Mouse (Mus musculus): Measurements from ENCODE around the gene Dnajc30.
"Not testable (repeated sequence)": the region's sequence is repeated elsewhere in the genome, so short reads cannot be mapped to it uniquely, and the experiment has no call there.

The Dnajc30 gene

DNA sequence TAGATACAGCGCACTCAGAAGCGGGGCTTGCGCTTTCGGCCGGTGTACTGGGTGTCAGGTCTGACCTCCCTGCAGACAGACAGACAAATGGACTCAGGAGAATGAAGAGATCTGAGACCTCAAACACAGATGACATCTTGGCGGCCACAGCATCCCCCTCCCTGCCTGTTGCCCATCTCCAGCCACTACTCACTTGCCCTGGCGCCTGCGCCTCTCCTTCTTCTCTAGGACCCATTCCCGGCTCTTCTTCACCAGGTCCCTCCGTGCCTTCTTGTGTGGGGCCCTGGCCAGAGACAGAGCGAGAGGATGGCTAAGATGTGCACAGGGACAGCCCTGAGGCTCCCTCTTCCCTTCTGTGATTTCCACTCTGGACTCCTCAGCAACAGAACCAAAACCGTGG, 10.6 kb upstream of the Dnajc30 start:
- no peak for DNase-seq (ENCODE audit: extremely low spot score, low read depth, low spot score)

DNA sequence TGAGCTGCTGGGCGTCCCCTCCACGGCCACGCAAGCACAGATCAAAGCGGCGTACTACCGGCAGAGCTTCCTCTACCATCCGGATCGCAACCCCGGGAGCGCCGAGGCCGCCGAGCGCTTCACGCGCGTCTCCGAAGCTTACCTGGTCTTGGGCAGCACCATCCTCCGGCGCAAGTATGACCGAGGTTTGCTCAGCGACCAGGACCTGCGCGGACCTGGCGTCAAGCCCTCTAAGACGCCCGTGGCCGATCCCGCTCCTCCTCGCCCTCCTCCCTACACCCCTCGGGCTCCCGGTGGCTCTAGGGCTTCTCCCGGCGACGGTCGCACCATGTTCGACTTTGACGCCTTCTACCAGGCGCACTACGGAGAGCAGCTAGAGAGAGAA, 372 bp downstream of the Dnajc30 start:
- no peak for DNase-seq (ENCODE audit: extremely low spot score, low read depth, low spot score)

DNA sequence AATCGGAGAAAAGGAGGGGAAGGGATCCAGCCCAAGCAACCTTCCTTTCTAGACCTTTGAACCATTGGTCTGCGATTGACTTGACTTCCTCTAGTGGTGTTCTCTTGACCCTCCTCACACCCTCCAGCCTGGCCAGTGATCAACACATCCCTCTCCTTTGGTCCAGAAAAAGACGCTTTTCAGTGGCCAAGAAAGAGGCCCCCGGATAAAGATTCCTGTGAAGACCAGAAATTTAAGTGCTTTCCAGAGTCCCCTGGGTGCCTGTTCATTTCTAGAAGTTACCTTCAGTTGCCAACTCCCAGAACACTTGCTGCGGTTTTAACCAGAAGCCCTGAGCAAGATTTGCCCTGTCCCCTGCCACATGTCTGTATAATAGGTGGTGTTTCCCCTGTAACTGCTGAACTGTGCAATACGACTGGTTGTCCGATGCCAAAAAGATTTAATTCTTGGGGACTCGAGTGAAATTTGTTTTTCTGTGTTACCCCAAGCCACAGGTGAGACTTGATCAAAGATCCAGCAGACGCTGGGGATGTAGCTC, 976 bp downstream of the Dnajc30 start, which contains the start of gene Bud23:
Gene Bud23 (minus strand): TSS at position 51 of the 538 bp plus-strand sequence.
- DNase-seq (ENCODE audit: extremely low spot score, low read depth, low spot score), result not testable (repeated sequence)

DNA sequence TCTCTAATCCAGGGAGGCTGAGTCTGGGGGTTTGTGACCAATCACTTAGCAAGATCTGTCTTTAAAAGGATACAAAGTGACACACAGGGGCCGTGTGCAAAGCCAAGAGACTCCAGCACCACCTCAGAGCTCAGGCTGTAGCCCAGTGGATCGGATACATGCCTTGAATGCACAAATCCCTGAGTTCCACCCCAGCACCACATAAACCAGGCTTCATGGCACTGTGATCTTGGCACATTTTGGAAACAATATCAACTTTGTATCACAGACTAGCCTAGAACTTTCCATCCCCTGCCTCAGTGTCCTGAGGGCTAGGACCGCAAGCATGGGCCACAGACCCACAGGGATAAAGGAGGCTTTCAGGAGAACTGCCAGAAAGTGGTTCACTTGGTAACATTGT, 2.0 kb downstream of the Dnajc30 start:
- no peak for DNase-seq (ENCODE audit: extremely low spot score, low read depth, low spot score)

DNA sequence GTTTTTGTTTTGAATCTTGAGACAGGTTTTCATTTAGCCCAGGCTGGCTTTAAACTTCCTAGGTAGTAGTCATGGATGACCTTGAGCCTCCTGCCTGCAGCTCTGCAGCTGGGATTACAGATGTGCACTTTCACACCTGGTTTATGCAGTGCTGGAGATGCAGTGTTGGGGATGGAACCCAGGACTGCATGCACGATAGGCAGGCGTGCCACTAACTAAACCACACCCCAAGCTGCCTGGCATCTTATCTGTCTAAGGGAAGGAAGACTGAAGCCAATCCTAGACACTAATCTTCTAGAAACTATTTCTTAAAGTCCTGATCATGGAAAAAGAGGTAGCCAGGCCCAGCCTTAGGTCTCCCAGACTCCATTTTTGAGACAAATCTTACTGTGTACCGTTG, 6.4 kb downstream of the Dnajc30 start:
- no peak for DNase-seq (ENCODE audit: extremely low spot score, low read depth, low spot score)

DNA sequence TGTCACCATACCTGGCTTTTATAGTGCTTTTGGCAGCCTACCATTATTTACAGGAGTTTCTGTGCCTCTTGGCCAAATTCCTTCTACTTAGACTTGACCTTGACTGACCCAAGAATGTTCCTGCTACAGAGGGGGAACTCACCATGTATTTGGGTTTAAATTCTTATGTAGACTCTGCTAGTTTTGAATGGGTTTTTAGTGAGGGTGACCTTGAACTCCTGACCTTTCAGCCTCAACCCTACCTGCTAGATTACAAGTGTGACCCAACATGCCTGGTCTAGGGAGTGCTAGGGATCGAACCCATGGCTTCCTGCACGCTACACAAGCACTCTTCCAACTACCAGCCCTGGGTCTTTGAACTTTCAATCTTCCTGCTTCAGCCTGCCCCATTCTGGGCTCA, 8.1 kb downstream of the Dnajc30 start:
- no peak for DNase-seq (ENCODE audit: extremely low spot score, low read depth, low spot score)

DNA sequence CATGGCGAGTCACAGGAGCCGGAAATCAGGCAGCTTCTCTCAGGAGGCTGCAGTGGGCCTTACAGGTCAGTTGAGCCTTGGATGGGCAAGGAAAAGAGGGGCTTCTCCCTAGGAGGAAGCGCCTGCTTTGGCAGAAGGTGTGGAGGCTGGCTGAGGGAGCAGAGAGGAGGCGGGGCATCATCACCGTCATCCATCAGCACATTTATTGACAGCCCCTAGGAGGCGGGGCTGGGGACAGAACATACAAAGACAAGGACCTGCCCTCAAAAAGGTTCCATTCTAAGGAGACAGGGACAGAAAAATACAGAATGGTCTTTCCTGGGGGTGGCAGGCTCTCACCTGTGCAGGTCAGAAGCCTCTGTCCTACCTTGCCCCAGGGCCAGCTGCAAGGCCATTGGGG, 8.7 kb downstream of the Dnajc30 start:
- DNase-seq (ENCODE audit: extremely low spot score, low read depth, low spot score), result no peak

DNA sequence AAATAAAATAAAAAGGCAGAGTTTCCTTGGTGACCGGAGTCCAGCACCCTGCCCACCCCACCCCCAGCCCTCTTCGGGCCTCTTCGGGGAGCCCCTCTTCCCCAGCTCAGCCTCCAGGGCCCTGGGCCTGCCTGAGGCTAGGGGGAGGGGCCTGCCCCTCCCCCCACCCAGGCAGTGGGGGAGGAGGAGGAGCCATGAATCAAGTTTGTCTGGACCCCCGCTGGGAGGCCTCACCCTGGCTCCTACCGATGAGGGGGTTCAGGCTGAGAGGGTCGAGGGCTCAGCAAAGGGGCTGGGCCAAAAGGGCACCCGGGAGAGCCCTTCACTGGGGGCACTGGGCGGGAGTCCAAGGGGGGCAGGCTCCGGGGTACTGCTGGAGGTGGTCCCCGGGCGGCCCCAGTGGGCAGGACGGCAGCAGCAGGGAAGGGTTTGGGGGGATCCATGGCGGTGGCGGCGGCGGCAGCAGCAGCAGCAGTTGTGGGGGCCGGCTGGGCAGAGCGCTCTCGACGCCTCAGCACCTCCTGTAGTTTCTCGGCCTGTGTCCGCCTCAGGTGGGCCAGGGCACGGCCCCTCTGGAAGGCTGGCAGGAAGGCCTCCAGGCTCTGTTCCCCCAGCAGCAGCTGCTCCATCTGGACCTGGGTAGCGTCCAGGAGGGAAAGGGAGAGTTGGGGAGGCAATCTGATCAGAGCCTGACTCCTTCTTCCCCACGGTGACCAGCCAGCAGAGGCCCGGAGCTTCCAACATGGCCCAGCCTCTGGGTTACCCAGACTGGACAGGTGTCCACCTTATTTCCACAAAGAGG, 9.5 kb downstream of the Dnajc30 start:
- DNase-seq (ENCODE audit: extremely low spot score, low read depth, low spot score), result no peak

DNA sequence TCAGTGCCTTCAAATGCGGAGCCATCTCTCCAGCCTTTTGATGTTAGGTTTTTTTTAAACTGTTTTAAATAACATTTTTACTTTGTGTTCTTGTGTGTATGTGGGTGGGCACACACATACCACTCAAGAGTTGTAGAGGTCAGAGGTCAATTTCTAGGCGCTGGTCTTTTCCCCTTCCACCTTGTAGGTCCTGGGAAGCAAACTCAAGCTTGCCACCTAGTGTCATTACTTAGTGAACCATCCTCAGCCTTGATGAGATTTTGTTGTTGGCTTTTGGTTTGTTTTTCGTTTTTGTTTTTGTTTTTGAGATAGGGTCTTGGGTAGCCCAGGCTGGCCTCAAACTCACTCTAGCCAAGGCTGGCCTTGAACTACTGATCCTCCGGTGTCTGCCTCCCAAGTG, 11.7 kb downstream of the Dnajc30 start:
- no peak for DNase-seq (ENCODE audit: extremely low spot score, low read depth, low spot score)

DNA sequence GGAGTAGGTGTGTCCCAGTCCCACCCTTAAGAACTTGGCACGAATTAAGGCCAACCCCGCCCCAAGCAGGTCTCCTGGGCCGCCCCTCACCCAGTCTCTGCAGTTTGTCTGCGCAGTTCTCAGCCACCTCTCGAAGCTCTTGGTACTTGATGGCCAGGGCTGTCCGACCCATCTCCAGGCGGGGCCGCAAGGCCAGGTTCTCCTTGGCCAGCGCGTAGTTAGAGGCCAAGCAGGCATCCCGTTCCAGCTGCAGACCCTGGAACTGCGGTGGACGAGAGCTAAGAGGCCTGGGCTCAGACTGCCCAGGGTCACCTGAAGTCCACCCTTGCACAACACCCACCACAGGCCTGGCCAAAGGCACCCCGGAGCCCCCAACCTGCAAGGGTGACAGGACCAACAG, 12.4 kb downstream of the Dnajc30 start:
- no peak for DNase-seq (ENCODE audit: extremely low spot score, low read depth, low spot score)

DNA sequence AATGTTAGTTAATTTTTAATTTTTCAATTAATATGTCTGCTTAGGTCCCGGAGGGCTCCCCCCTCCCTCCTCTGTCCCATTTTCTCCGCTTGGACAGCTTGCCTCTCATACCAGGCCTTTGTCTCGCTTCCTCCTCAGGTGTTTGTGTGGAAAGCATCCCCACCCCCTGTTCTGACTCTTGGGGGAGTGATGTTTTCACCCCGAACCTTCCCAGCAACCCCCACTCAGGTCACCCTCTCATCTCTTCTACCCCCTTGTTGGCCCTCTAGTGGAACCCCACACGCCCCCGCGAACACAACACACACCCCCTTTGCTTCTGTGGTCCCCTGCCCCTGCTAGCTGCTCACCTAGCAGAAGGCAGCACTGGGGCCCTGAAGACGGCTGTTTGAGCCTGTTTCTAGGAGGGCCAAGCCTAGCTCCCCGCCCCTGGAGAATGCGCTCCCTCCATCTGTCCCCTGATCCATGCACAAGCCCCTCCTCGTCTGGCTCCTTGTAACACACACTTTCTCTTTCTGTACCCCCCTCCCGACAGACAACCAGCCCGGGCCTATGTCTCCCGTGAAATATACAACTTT, 13.0 kb downstream of the Dnajc30 start:
- DNase-seq (ENCODE audit: extremely low spot score, low read depth, low spot score), result no peak

DNA sequence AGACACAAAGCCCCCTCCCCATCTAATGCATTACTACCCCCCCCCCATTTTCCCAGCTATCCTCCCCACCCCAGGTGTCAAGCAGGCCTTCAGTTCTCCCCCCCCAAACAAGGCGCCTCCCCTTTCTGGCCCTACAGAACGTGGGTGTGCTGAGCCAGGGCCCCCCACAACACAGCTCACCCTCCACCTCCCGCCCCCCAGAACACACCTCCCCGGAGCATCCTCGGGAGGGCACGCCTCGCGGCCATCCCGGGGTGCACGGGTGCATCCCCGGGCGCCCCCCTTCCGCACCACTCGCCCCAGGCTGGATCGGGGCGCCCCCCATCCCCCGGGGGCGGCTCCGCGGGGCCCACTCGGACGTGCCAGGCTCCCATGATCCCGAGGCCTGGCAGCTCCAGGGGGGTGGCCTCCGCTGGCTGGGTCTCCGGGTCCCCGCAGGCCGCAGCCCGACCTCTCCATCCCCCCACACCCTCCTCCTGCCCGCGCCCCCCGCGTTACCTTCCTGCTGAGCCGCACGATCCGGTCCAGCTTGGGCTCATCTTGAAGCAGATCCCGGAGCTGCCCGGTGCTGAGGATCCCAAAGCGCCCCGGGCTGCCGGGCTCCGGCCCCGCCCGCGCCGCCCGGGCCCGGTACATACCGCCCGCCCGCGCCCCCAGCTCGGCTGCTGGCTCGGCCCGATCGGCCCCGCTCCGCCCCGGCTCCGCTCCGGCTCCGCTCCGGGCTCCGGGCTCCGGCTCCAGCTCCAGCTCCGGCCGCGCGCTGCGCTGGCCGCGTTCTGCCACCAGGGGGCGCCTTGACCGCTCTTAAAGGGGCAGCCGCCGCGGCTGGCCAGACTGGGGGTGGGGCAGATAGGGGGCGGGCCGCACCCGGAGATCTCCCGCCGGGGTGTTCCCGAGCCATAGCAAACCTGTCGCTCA, 13.8 kb downstream of the Dnajc30 start, which contains the start of gene Vps37d:
Gene Vps37d (minus strand): TSS at position 703 of the 918 bp plus-strand sequence.
- peak; percentile 54 for DNase-seq (ENCODE audit: extremely low spot score, low read depth, low spot score)

DNA sequence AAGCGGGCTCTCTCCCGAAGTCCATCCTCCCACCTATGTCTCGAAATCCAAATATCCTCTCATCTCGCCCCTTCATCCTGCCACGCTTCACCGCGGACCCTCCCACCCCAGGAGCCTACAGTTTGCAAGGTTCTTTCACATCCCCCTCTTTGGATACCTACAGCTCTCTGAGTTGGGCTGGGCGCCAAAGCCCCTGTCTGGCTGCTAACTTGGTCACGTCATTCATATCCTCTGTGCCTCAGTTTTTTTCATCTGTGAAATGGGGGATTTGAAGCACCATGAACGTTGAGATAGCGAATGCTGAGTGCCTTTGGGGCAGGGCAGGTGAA, 14.4 kb downstream of the Dnajc30 start:
- DNase-seq (ENCODE audit: extremely low spot score, low read depth, low spot score), result no peak

DNA sequence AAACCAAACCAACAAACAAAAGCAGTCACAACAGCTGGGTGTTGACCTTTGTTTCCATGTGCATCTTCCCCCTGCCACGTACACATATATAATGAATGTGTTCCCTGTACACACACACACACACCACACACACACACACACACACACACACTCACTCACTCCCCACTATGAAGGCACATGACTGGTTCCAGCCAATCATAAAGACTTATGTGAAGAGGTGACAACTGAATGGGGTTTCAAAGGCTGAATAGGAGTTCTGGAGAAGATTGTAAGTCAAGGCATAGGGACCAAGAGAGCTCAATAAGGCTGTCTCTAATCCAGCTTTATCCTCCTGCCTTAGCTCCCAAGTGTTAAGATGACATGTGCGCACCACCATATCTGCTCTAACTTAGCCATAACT, 15.6 kb downstream of the Dnajc30 start:
- DNase-seq (ENCODE audit: extremely low spot score, low read depth, low spot score), result no peak

DNA sequence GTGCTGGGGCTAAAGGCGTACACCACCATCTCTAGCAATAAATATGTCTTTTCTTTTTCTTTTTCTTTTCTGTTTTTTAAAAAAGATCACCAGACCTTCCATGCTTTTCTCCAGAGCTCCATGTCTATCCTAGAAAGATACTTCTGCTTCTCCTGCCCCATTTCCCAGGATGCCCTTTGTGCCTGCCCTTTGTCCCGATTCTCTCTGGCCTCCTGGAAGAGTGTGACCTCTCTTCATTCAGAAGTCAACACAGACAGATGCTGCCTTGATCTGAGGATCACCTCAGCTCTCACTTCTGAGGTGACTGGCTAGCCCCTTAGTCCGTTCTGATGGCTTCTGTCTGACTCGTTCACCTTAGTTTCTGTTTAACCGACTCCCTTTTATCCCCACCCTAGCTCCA, 16.5 kb downstream of the Dnajc30 start:
- DNase-seq (ENCODE audit: extremely low spot score, low read depth, low spot score), result no peak

DNA sequence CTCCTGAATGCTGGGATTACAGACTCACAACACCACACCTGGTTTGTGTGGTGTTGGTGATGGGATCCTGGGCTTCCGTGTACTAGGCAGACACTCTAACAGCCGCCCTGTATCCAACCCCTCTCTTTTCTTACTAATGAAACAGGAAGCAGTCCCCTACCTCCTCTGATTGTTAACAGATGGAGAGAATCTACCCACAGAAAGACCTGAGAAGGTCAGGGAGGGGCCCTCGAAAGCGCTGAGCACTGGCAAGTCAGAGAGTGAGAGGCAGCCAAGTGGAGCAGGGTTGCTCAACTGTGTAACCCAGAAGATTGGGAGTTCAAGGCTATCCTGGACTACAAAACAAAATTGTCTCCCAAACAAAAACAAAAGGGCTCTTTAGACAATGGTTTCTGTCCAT, 22.9 kb downstream of the Dnajc30 start:
- no peak for DNase-seq (ENCODE audit: extremely low spot score, low read depth, low spot score)

DNA sequence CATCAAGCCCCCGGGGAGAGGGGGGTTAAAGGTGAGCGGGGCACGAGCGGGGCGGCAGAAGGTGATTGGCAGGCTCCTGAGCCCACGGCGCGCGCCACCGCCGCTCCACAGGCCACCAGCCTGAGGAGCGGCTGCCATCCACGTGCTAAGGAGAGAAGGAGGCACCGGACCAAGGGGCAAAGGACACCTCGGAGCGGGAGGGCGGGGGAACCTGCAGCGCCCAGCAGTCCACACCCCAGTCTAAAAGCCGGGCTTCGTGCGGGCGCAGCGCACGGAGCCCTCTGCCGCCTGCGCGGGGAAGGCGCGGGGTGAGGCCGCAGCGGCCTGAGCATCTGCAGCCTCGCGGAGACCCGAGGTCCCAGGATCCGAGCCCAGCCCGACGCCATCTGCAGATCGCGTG, 25.7 kb downstream of the Dnajc30 start, which contains the start of gene Mlxipl:
Gene Mlxipl (plus strand): TSS at position 238 of the 400 bp plus-strand sequence.
- DNase-seq (ENCODE audit: extremely low spot score, low read depth, low spot score), result no peak

DNA sequence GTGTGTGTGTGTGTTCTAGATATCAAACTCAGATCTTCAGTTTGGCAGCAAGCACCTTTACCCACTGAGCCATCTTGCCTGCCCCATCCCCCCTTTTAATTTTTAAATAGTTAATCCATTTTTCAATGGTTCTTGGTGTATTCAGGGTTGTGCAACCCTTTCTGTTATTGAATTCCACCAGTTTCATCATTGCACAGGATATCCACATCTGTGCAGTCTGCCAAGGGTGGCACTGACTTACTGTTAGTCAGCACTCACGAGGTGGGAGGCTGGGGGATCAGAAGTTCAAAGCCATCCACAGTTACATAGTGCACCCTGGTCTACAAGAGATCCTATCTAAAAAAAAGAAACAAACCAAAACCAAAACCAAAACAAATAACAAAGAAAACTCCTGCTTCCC, 37.0 kb downstream of the Dnajc30 start:
- DNase-seq (ENCODE audit: extremely low spot score, low read depth, low spot score), result no peak

DNA sequence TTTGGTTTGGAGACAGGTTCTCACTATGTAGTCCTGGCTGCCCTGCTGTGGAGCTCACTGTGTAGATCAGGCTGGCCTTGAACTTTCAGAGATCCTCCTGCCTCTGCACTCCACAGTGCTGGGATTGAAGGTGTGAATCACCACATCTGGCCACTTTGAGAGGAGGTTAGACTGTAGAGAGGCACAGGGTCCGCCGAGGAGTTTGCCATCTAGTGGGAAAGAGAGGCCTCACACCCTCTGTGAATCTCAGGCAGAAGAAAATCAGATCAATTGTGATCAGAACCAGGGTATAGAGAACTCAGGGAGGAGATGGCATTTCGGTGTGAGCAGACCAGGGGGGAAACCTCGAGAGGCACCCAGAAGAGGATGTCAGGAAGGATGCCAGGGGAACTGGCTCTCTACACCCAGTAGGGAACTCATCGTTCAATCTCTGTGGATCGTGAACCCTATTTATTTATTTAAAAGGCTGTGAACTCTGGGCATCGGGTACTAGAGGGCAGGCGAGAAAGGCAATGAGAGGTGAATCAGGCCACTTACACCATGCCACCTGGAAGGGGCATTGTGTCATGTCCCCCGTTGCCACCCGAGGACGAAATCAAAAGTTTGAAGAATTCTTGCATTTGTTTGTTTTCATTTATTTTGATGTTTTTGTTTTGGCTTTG, 40.1 kb downstream of the Dnajc30 start:
- DNase-seq (ENCODE audit: extremely low spot score, low read depth, low spot score), result no peak

DNA sequence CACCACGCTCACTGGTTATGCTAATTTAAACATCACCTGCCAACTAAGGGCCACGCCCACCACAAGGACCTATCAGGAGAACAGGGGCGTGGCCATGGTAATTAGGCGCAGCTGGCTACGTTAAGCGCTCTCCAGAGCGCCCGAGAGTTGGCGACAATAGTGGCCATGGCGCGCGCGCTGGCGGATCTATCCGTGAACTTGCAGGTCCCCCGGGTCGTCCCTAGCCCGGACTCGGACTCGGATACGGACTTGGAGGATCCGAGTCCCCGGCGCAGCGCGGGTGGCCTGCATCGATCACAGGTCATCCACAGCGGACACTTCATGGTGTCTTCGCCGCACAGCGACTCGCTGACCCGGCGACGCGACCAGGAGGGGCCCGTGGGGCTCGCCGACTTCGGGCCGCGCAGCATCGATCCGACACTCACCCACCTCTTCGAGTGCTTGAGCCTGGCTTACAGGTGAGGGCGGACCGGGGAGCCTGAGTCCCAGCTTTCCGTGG, 42.8 kb downstream of the Dnajc30 start:
- peak; percentile 64 for DNase-seq (ENCODE audit: extremely low spot score, low read depth, low spot score)

Measured in hindlimb bud, embryonic 11.5 days (tissue).